Mouse (Mus musculus) mesoderm, embryonic 11.5 days (tissue): Measurements from ENCODE around the gene Ifna6.
"Not testable (repeated sequence)": the region's sequence is repeated elsewhere in the genome, so short reads cannot be mapped to it uniquely, and the experiment has no call there.

ENCODE experiments used
- DNase-seq: peaks from one replicate; pipeline ENCODE4 v3.0.0-alpha.2; 2012; ENCODE audit warnings: low read depth, low spot score

Gene Ifna6

DNA sequence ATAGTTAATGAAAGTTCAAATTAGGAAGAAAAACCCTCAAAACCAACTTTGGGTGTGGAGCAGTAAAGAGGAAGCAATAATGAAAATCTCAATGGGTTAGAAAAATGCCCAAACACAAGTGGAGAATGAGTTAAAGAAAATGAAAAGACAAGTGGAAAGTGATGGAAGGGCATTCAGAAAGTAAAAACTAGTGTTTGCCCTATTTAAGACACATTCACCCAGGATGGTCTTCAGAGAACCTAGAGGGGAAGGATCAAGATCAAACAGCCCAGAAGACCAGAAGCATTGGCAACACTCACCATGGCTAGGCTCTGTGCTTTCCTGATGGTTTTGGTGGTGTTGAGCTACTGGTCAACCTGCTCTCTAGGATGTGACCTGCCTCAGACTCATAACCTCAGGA is at the start of gene Ifna6:
Gene Ifna6 (plus strand): TSS at position 301 of the 400 bp plus-strand sequence.
- DNase-seq, result not testable (repeated sequence)

DNA sequence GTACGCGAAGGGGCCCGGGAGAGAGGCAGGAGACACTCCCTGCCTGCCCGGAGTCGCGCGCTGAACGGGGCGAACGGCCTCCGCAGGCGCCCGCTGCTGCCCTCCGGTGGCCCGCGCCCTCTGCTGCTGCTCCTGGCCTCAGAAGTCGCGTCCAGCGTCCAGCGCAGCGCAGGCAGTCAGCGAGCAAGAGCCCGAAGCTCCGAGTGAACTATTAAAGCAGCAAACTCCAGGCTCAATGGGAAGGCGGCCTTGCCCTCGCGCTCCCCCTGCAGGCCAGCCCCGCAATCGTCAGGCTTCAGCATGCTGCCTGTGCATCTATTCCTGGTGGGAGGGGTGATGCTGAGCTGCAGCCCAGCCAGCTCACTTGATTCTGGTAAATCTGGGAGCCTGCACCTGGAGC is 47.7 kb upstream of the Ifna6 start, which contains the start of gene Gm13272:
Gene Gm13272 (plus strand): TSS at position 301 of the 400 bp plus-strand sequence.
- not testable (repeated sequence) for DNase-seq

DNA sequence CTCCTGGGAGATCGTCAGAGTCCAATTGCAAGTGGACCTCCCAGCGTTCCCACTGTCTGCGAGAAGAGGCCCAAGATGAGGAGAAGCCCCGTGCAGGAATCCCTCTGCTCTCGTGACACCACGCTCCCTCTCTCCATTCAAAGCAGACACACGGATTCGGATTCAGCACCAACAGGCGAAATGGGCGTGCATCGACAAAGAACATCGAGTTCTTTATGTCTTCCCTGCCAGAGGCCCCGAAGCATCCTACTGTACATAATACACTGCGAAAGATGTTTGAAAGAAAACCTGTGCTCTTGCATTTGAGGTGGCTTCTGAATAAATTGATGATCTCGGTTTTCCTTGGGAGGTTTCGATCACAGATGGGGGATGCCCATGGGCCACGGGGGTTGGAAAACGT is 46.9 kb upstream of the Ifna6 start:
- not testable (repeated sequence) for DNase-seq

DNA sequence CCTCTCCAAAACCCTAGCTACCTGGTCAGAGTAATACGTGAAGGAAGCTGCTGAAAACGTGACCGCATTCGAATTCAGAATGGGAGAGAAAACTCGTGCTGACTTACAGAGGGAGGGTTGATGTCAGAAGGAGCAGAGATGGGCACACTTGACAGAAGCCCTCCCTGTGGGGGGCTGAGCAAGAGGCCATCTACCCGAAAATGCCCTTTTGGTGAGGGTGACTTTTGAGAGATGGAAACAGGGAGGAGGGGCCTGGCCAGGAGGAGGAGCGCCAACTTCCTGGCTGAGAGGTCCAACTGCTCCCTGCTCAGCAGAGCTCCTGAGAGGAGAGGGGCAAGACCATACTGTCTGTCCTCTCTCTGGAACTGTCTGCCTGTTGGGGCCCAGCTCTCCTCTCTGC is 45.4 kb upstream of the Ifna6 start, which contains the start of gene Ifnz:
Gene Ifnz (plus strand): TSS at position 301 of the 400 bp plus-strand sequence.
- DNase-seq, result not testable (repeated sequence)

DNA sequence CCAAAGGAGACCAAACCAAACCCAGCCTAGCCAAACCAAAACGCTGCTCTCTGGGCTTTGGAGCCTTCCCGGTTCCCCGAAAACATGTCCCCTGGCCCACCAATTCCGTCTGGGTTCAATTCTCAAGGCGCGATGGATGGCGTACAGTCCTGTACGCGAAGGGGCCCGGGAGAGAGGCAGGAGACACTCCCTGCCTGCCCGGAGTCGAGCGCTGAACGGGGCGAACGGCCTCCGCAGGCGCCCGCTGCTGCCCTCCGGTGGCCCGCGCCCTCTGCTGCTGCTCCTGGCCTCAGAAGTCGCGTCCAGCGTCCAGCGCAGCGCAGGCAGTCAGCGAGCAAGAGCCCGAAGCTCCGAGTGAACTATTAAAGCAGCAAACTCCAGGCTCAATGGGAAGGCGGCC is 44.9 kb upstream of the Ifna6 start:
- DNase-seq, result not testable (repeated sequence)

DNA sequence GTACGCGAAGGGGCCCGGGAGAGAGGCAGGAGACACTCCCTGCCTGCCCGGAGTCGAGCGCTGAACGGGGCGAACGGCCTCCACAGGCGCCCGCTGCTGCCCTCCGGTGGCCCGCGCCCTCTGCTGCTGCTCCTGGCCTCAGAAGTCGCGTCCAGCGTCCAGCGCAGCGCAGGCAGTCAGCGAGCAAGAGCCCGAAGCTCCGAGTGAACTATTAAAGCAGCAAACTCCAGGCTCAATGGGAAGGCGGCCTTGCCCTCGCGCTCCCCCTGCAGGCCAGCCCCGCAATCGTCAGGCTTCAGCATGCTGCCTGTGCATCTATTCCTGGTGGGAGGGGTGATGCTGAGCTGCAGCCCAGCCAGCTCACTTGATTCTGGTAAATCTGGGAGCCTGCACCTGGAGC is 41.8 kb upstream of the Ifna6 start, which contains the start of gene Gm13276:
Gene Gm13276 (plus strand): TSS at position 301 of the 400 bp plus-strand sequence.
- DNase-seq, result not testable (repeated sequence)

DNA sequence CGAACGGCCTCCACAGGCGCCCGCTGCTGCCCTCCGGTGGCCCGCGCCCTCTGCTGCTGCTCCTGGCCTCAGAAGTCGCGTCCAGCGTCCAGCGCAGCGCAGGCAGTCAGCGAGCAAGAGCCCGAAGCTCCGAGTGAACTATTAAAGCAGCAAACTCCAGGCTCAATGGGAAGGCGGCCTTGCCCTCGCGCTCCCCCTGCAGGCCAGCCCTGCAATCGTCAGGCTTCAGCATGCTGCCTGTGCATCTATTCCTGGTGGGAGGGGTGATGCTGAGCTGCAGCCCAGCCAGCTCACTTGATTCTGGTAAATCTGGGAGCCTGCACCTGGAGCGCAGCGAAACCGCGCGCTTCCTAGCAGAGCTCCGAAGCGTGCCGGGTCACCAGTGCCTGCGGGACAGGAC is 38.8 kb upstream of the Ifna6 start, which contains the start of gene Gm13277:
Gene Gm13277 (plus strand): TSS at position 231 of the 400 bp plus-strand sequence.
- not testable (repeated sequence) for DNase-seq

DNA sequence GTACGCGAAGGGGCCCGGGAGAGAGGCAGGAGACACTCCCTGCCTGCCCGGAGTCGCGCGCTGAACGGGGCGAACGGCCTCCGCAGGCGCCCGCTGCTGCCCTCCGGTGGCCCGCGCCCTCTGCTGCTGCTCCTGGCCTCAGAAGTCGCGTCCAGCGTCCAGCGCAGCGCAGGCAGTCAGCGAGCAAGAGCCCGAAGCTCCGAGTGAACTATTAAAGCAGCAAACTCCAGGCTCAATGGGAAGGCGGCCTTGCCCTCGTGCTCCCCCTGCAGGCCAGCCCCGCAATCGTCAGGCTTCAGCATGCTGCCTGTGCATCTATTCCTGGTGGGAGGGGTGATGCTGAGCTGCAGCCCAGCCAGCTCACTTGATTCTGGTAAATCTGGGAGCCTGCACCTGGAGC is 36.0 kb upstream of the Ifna6 start, which contains the start of gene Gm13278:
Gene Gm13278 (plus strand): TSS at position 301 of the 400 bp plus-strand sequence.
- not testable (repeated sequence) for DNase-seq

DNA sequence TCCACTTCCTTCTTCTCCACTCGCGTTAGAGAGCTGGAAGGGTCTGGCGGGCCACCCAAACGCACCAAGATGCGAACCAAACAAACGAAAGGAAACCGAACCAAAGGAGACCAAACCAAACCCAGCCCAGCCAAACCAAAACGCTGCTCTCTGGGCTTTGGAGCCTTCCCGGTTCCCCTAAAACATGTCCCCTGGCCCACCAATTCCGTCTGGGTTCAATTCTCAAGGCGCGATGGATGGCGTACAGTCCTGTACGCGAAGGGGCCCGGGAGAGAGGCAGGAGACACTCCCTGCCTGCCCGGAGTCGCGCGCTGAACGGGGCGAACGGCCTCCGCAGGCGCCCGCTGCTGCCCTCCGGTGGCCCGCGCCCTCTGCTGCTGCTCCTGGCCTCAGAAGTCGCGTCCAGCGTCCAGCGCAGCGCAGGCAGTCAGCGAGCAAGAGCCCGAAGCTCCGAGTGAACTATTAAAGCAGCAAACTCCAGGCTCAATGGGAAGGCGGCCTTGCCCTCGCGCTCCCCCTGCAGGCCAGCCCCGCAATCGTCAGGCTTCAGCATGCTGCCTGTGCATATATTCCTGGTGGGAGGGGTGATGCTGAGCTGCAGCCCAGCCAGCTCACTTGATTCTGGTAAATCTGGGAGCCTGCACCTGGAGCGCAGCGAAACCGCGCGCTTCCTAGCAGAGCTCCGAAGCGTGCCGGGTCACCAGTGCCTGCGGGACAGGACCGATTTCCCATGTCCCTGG is 33.1 kb upstream of the Ifna6 start, which contains the start of gene Gm13275:
Gene Gm13275 (plus strand): TSS at position 552 of the 740 bp plus-strand sequence.
- DNase-seq, result not testable (repeated sequence)

DNA sequence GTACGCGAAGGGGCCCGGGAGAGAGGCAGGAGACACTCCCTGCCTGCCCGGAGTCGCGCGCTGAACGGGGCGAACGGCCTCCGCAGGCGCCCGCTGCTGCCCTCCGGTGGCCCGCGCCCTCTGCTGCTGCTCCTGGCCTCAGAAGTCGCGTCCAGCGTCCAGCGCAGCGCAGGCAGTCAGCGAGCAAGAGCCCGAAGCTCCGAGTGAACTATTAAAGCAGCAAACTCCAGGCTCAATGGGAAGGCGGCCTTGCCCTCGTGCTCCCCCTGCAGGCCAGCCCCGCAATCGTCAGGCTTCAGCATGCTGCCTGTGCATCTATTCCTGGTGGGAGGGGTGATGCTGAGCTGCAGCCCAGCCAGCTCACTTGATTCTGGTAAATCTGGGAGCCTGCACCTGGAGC is 30.1 kb upstream of the Ifna6 start, which contains the start of gene Gm13279:
Gene Gm13279 (plus strand): TSS at position 301 of the 400 bp plus-strand sequence.
- DNase-seq, result not testable (repeated sequence)

DNA sequence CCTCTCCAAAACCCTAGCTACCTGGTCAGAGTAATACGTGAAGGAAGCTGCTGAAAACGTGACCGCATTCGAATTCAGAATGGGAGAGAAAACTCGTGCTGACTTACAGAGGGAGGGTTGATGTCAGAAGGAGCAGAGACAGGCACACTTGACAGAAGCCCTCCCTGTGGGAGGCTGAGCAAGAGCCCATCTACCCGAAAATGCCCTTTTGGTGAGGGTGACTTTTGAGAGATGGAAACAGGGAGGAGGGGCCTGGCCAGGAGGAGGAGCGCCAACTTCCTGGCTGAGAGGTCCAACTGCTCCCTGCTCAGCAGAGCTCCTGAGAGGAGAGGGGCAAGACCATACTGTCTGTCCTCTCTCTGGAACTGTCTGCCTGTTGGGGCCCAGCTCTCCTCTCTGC is 27.9 kb upstream of the Ifna6 start, which contains the start of gene Gm13285:
Gene Gm13285 (plus strand): TSS at position 301 of the 400 bp plus-strand sequence.
- not testable (repeated sequence) for DNase-seq

DNA sequence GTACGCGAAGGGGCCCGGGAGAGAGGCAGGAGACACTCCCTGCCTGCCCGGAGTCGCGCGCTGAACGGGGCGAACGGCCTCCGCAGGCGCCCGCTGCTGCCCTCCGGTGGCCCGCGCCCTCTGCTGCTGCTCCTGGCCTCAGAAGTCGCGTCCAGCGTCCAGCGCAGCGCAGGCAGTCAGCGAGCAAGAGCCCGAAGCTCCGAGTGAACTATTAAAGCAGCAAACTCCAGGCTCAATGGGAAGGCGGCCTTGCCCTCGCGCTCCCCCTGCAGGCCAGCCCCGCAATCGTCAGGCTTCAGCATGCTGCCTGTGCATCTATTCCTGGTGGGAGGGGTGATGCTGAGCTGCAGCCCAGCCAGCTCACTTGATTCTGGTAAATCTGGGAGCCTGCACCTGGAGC is 24.3 kb upstream of the Ifna6 start, which contains the start of gene Gm13287:
Gene Gm13287 (plus strand): TSS at position 301 of the 400 bp plus-strand sequence.
- not testable (repeated sequence) for DNase-seq

DNA sequence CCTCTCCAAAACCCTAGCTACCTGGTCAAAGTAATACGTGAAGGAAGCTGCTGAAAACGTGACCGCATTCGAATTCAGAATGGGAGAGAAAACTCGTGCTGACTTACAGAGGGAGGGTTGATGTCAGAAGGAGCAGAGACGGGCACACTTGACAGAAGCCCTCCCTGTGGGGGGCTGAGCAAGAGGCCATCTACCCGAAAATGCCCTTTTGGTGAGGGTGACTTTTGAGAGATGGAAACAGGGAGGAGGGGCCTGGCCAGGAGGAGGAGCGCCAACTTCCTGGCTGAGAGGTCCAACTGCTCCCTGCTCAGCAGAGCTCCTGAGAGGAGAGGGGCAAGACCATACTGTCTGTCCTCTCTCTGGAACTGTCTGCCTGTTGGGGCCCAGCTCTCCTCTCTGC is 22.0 kb upstream of the Ifna6 start, which contains the start of gene Gm13288:
Gene Gm13288 (plus strand): TSS at position 301 of the 400 bp plus-strand sequence.
- DNase-seq, result not testable (repeated sequence)

DNA sequence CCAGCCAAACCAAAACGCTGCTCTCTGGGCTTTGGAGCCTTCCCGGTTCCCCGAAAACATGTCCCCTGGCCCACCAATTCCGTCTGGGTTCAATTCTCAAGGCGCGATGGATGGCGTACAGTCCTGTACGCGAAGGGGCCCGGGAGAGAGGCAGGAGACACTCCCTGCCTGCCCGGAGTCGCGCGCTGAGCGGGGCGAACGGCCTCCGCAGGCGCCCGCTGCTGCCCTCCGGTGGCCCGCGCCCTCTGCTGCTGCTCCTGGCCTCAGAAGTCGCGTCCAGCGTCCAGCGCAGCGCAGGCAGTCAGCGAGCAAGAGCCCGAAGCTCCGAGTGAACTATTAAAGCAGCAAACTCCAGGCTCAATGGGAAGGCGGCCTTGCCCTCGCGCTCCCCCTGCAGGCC is 21.5 kb upstream of the Ifna6 start:
- not testable (repeated sequence) for DNase-seq

DNA sequence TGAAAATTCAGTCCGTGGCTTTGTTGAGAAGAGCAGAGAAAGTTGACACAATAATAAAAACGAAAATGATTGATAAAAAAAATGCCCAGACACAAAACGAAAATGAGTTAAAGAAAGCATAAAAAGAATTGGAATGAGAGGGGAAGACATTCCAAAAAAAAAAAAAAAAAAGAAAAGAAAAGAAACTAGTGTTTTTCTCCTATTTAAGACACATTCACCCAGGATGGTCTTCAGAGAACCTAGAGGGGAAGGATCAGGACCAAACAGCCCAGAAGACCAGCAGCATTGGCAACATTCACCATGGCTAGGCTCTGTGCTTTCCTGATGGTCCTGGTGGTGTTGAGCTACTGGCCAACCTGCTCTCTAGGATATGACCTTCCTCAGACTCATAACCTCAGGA is 11.3 kb upstream of the Ifna6 start, which contains the start of gene Ifna7:
Gene Ifna7 (plus strand): TSS at position 301 of the 400 bp plus-strand sequence.
- no peak for DNase-seq

DNA sequence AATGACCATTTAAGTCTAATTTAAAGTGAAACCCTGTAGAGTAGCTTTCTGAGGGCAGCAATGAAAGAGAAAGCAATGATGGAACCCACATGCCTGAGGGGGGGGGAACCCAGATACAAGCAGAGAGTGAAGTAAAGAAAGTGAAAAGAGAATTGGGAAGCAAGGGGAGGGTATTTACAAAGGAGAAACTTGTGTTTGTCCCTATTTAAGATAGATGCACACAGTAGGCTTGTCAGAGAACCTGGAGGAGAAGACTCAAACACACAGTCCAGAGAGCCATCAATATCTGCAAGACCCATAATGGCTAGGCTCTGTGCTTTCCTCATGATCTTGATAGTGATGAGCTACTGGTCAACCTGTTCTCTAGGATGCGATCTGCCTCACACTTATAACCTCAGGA is 7.6 kb upstream of the Ifna6 start, which contains the start of gene Ifna11:
Gene Ifna11 (plus strand): TSS at position 301 of the 400 bp plus-strand sequence.
- DNase-seq, result no peak

DNA sequence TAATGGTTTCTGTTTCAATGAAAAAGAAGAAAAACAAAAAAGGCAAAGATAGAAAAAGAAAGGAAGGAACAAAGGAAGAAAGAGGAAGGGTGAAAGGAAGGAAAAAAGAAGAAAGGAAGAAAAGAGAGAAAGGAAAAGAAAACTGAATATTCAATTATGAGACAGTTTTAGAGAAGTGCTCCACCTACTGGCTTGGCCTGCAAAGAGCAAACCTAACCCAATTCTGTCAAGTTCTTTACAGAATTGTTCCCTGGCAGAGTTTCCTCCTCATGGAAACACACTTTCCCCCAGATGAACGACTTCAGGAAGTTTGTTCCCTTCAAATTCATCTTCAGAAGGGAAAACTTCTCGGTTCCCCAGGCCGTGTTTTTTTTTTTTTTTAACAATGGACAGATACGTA is 4.2 kb upstream of the Ifna6 start:
- peak; percentile 4 for DNase-seq

DNA sequence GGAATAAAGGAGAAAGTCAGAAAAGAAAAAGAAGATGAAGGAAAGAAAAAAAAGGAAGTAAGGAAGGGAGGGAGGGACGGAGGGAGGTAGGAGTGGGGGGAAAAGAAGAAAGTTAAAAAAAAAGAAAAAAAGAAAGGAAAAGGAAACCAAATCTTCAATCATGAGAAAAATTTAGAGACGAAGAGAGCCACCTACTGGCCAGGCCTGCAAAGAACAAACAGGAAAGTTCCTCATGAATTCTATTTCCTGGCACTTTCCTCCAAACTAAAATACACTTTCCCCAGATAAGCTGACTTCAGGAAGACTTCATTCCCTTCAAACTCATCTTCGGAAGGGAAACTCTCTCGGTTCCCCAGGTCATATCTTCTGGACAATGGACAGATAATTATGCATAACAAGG is 3.3 kb downstream of the Ifna6 start:
- DNase-seq, result peak; percentile 16

DNA sequence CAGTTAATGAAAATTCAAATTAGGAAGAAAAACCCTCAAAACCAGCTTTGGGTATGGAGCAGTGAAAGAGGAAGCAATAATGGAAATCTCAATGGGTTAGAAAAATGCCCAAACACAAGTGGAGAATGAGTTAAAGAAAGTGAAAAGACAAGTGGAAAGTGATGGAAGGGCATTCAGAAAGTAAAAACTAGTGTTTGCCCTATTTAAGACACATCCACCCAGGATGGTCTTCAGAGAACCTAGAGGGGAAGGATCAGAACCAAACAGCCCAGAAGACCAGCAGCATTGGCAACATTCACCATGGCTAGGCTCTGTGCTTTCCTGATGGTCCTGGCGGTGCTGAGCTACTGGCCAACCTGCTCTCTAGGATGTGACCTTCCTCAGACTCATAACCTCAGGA is 8.0 kb downstream of the Ifna6 start, which contains the start of gene Ifna5:
Gene Ifna5 (plus strand): TSS at position 301 of the 400 bp plus-strand sequence.
- DNase-seq, result not testable (repeated sequence)

DNA sequence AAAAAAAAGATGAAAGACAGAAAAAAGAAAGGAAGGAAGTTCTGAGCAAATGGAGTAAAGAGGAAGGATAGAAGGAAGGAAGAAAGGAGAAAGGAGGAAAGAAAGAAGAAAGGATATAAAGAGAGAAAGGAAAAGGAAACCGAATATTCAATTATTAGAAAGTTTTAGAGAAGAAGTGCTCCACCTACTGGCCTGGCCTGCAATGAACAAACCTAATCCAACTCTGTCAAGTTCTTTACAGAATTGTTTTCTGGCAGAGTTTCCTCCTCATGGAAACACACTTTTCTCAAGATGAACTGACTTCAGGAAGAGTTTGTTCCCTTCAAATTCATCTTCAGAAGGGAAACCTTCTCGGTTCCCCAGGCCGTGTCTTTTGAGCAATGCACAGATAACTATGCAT is 11.6 kb downstream of the Ifna6 start:
- DNase-seq, result no peak

DNA sequence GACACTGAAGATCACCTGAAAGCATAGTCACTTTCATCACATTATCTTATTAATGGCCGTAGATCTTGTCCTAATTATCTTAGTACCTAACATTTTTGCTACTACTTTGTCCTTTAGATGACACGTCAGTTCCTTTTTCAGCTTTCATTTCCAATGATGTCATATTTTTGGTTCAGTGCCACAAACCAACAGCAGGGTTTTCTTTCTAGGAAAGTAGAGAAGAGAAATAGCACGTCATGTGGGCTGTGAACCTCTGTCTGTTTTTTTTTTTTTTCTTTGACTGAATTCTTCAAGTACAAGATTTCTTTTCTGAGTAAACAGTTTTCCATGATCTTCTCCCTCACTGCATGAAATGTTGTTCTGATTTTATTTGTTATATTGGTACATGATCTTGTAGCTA is 12.8 kb downstream of the Ifna6 start:
- DNase-seq, result no peak

DNA sequence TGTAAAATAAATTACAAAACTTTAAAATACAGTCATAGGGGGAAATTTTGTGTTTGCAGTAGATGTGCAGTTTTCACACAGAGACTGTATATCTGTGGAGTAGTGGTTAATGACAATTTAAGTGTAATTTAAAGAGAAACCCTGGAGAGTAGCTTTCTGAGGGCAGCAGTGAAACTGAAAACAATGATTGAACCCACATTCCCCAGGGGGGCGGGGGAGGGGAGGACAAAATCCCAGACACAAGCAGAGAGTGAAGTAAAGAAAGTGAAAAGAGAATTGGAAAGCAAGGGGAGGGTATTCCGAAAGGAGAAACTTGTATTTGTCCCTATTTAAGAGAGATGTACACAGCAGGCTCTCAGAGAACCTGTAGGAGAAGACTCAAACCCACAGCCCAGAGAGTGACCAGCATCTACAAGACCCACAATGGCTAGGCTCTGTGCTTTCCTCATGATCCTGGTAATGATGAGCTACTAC is 14.3 kb downstream of the Ifna6 start, which contains the start of gene Ifna4:
Gene Ifna4 (plus strand): TSS at position 424 of the 474 bp plus-strand sequence.
- no peak for DNase-seq
